Mouse (Mus musculus) large intestine, adult 2 months (tissue): ENCODE data around the gene Arhgdia. TPM values are rescaled to one million over a fixed set of nuclear protein-coding genes. Genes with fewer than 3 reads are reported as not detected.

ENCODE experiments used
- DNase-seq: peaks from one replicate; pipeline ENCODE4 v3.0.0-alpha.2; 2012; ENCODE audit warnings: low read depth, low spot score
- WGBS: fragments of 180-500 bp; shearing (Covaris S2); methylation state at CpG from one replicate; pipeline ENCODE4 v1.1.7; 2018; 5-methylcytosine and 5-hydroxymethylcytosine counted together
- polyA plus RNA-seq: library from polyadenylated mRNA; depleted of rRNA; stranded (reverse); fragments of >200 nt; gene quantifications from 2 replicates; pipeline ENCODE4 v1.2.3, GENCODE M21; 2012; rRNA removed

Gene Arhgdia
- polyA plus RNA-seq, 1 experiment, result 760 TPM

DNA sequence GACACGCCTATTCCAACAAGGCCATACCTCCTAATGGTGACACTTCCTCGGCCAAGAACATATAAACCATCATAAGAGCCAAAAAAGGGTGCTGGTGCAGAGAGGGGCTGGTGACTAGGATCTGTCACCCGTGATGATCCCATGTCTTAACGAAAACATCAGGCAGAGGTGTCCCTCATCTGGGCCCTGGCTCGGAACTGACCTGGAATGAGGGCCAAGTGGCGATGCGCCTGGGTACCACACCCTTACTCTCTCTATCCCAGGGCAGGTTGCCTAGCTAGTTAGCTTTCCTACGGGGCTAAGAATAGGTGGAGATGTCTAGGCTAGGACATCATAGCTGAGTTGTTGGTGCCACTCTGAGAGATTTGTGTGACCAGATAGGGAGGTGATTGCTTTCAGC, 47.3 kb downstream of the Arhgdia start:
- WGBS, result 74% methylated on average over 8 of the region's 8 CpGs
- DNase-seq, result no peak

DNA sequence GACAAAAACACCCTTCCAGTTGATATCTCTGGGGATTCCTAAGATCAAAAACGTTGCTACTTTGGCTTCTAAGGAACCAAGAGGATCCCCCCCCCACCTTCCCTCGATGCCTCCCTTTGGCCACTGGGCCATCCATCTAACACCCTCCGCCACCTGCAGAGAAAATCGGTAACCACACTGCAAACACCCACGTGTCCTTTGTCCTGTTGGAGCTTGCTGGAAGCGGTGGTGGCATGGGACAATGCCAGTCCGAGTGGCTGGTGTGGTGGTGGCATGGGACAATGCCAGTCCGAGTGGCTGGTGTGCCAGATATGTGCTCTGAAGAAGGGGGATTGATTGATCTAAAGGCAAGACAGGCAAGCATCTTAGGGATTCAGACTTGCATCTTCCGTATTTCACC, 49.8 kb downstream of the Arhgdia start:
- WGBS, result 30% methylated on average over 9 of the region's 9 CpGs
- no peak for DNase-seq

GRCm38 (mm10) chr11:120530085-120530964, 51.1 kb downstream of the Arhgdia start, which contains the start of gene Gcgr:
Gcgr (plus strand) TSS chr11:120530699.
- DNase-seq, result no peak
- 11% methylated on average over 57 of the region's 62 CpGs for WGBS

DNA sequence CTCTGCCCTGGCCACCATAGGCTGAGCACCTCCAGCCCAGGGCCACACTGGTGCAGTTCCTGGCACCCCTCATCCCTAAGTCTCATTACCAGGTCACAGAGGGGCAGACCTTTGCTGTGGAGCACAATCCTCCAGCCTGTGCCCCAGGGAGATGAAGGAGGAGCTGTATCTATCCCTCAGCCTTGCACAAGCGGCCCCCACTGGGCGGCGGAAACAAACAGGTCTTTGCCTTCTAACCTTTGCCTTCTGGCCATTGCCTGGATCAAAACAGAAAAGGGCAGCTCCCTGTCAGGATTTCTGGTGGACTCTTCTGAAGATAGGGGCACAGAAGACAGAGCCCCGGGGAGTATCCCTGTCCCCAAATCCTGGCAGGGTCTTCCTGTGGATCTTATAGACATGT, 52.5 kb downstream of the Arhgdia start:
- WGBS, result 73% methylated on average over 4 of the region's 4 CpGs
- DNase-seq, result no peak

Other genes starting within 250 kb of the Arhgdia start
- gene Actg1, start 233.1 kb downstream of the Arhgdia start, polyA plus RNA-seq, result 1,539 and 1,751 TPM in 2 replicates
- gene Fscn2, start 220.1 kb downstream of the Arhgdia start, polyA plus RNA-seq, result not detected in 2 replicates
- 33.5 and 34.5 TPM in 2 replicates for gene Faap100, start 202.9 kb downstream of the Arhgdia start, polyA plus RNA-seq
- 42.4 and 50.9 TPM in 2 replicates for gene Nploc4, start 143.9 kb downstream of the Arhgdia start, polyA plus RNA-seq
- 0.85 and 1.1 TPM in 2 replicates for gene Tspan10, start 139.0 kb downstream of the Arhgdia start, polyA plus RNA-seq
- 0.30 and 0.89 TPM in 2 replicates for gene Pde6g, start 128.1 kb downstream of the Arhgdia start, polyA plus RNA-seq
- 18.2 and 19.6 TPM in 2 replicates for gene Oxld1, start 123.6 kb downstream of the Arhgdia start, polyA plus RNA-seq
- gene Ccdc137, start 123.5 kb downstream of the Arhgdia start, polyA plus RNA-seq, result 12.3 and 15.1 TPM in 2 replicates
- gene Arl16, start 114.0 kb downstream of the Arhgdia start, polyA plus RNA-seq, result 16.8 and 18.8 TPM in 2 replicates
- 139 and 148 TPM in 2 replicates for gene Mrpl12, start 97.0 kb downstream of the Arhgdia start, polyA plus RNA-seq
- gene Slc25a10, start 89.8 kb downstream of the Arhgdia start, polyA plus RNA-seq, result 287 and 345 TPM in 2 replicates
- gene Gcgr, start 50.9 kb downstream of the Arhgdia start, polyA plus RNA-seq, result 0.90 and 1.1 TPM in 2 replicates
- 36.6 and 46.6 TPM in 2 replicates for gene Mcrip1, start 31.9 kb downstream of the Arhgdia start, polyA plus RNA-seq
- 0.22 TPM in 1 of 2 replicates, not detected in the other for gene Ppp1r27, start 30.5 kb downstream of the Arhgdia start, polyA plus RNA-seq
- 496 and 716 TPM in 2 replicates for gene P4hb, start 8.4 kb downstream of the Arhgdia start, polyA plus RNA-seq
- gene Alyref, start 16.7 kb upstream of the Arhgdia start, polyA plus RNA-seq, result 45.9 and 54.0 TPM in 2 replicates
- gene Anapc11, start 16.8 kb upstream of the Arhgdia start, polyA plus RNA-seq, result 84.8 and 85.4 TPM in 2 replicates
- 0.63 and 1.0 TPM in 2 replicates for gene Npb, start 26.9 kb upstream of the Arhgdia start, polyA plus RNA-seq
- gene Pcyt2, start 36.3 kb upstream of the Arhgdia start, polyA plus RNA-seq, result 397 and 622 TPM in 2 replicates
- gene Sirt7, start 43.6 kb upstream of the Arhgdia start, polyA plus RNA-seq, result 117 and 124 TPM in 2 replicates
- gene Mafg, start 52.0 kb upstream of the Arhgdia start, polyA plus RNA-seq, result 28.4 and 30.8 TPM in 2 replicates
- gene Pycr1, start 62.1 kb upstream of the Arhgdia start, polyA plus RNA-seq, result 16.4 and 16.7 TPM in 2 replicates
- gene Myadml2, start 66.5 kb upstream of the Arhgdia start, polyA plus RNA-seq, result 0.53 and 0.56 TPM in 2 replicates
- 0.45 and 0.79 TPM in 2 replicates for gene Notum, start 79.6 kb upstream of the Arhgdia start, polyA plus RNA-seq
- 74.9 and 88.8 TPM in 2 replicates for gene Aspscr1, start 91.3 kb upstream of the Arhgdia start, polyA plus RNA-seq
- gene Cenpx, start 132.1 kb upstream of the Arhgdia start, polyA plus RNA-seq, result 94.1 and 101 TPM in 2 replicates
- gene Lrrc45, start 132.3 kb upstream of the Arhgdia start, polyA plus RNA-seq, result 21.3 and 34.5 TPM in 2 replicates
- 8.5 and 10.1 TPM in 2 replicates for gene Rac3, start 139.8 kb upstream of the Arhgdia start, polyA plus RNA-seq
- gene Dcxr, start 145.7 kb upstream of the Arhgdia start, polyA plus RNA-seq, result 63.8 and 66.5 TPM in 2 replicates
- 4.4 and 6.9 TPM in 2 replicates for gene Cbr2, start 150.5 kb upstream of the Arhgdia start, polyA plus RNA-seq
- gene Hmga1b, start 181.2 kb upstream of the Arhgdia start, polyA plus RNA-seq, result 1.9 and 2.1 TPM in 2 replicates
- 60.4 and 73.4 TPM in 2 replicates for gene Rfng, start 202.6 kb upstream of the Arhgdia start, polyA plus RNA-seq
- gene Gps1, start 202.6 kb upstream of the Arhgdia start, polyA plus RNA-seq, result 124 and 130 TPM in 2 replicates
- gene Dus1l, start 214.8 kb upstream of the Arhgdia start, polyA plus RNA-seq, result 41.7 and 42.1 TPM in 2 replicates
- 201 and 272 TPM in 2 replicates for gene Fasn, start 242.9 kb upstream of the Arhgdia start, polyA plus RNA-seq